Mouse (Mus musculus) adrenal gland, postnatal 4 days (tissue): ENCODE results near the gene Nkiras1. TPM values are rescaled to one million over a fixed set of nuclear protein-coding genes. Genes with fewer than 3 reads are reported as not detected.

ENCODE experiments used
- DNase-seq, 2 experiments: peaks; one replicate each; pipeline ENCODE4 v3.0.0; 2021 to 2022; ENCODE audit warnings: low spot score in 2 of 2, mixed read lengths in 2 of 2
- total RNA-seq, 2 experiments: library from RNA; stranded (reverse); gene quantifications; 2 replicates each; pipeline ENCODE4 v1.2.3; 2021

Gene Nkiras1
- total RNA-seq, 2 experiments from 2014 or later = 15.8 to 17.7 TPM

DNA sequence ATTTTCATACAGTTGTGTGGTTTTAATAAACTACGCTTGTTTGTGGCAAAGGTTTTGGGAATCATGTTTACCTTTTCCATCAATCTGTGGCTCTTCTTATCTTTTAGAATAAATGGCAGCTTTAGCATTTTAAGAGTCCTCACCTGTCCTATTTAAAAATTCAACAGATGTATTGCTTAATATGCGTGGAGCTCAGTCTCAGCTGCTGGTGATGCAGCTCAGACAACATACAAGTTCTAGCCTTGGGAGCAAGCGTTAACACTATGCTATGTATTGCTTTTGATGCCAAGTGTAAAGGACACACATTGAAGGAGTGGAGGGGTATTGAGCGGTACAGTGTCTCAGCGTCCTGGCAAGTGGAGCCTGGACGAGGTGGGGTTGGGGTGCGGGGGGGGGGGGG lies 730 bp downstream of the Nkiras1 start:
- DNase-seq = no peak

DNA sequence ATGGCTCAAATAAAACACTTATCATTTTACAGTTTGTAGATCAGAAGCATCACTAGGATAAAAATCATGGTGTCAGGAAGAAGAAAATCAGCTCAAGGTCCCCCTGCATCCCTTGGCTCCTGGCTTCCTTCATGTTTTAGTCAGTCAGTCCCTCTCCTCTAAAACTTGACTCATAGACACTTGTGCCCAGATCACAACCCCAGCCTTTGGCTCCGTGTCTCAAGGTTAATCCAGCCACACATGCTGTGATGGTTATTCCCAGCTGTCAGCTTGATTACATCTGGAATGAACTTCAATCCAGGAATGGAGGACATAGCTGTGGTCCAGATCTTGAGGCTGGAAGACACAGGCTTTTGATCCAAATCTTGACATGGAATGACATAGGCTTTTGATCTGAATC lies 3.6 kb downstream of the Nkiras1 start:
- no peak for DNase-seq

DNA sequence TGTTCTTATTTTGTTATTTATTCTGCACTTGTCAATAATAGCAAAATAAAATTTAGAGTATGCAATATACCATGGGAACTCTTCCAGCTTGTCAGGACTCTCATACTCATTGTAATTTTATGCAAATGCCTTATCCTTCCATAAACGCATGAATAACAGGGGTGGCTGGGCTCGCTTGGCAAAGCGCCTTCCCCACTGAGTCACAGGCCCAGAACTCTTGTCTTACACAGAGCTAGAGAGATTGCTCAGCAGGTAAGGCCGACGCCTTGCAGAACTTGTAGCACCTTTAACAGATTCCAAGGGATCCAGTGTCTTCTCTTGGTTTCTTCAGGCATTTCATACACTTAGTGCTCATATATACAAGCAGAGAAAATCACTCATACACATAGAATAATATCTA lies 9.4 kb downstream of the Nkiras1 start:
- no peak for DNase-seq

DNA sequence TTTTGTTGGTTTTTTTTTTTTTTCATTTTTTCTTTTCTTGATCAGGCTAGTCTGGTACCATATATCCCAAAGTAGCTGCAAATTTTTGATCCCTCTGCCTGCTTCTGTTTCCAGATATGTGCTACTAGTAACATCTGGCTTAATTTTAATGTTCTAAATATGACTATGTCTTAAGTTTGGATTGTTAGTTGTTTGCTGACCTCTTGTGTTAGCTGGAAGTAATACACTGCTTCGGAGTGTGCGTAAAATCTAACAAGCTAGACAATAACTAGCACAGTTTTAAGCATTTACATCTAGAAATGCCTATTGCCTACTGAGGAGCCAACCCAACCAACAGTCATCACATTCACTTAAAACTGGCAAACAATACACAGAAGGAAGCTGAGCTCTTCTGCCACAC lies 13.6 kb downstream of the Nkiras1 start:
- DNase-seq = no peak

DNA sequence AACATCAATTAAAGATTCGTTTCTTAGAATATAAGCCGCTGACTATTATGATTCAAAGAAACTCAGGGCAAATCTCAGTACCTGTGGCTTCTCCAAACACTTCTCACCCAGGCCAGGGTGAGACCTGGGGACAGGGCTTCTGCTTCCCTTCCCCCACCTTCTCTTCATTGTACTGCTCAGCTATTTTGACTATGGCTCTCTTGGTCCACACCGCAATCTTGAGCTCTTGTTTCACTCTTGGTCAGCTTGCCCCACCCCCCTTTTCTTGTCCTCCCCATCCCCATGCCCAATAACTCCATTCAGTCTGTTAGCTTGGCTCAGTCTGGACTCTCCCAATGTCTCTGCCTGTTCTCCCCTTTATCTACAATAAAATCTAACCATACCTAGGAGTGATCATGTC lies 14.5 kb downstream of the Nkiras1 start:
- no peak for DNase-seq

DNA sequence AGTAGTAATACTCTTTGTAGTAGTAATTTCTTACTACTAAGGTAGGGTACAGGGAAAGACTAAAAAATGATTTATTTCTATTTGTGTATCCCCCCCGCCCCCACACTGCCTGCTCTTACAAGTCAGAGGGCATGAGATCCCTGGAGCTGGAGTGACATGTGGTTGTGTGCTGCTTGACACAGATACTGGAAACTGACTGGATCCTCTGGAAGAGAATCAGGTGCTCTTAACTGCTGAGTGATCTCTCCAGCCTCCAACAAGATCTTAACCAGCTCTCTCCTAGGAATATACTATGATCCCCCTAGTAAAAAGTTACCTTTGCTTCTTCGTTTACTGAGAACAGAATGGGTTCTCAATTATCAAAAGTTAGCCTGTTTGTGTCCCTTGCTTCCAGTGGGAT lies 15.5 kb downstream of the Nkiras1 start:
- DNase-seq = no peak

DNA sequence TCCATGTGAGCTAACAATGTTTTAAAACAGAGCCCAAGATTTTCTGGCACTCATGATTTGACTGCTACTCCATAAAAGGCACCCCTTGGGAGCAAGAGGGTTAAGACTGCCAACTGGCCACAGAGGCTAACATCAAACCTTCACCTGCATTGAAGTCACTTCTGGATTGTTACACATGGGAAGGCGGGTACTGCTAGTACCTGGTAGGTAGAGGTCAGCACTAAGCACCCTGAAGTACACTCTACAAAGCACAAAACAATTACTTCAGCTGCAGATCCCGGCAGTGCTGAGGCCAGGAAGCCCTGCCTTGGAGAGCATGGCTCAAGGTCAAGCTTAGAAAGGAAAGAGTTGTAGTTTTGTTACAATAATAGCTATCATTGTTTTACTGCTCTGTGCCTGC lies 16.5 kb downstream of the Nkiras1 start:
- DNase-seq = no peak

DNA sequence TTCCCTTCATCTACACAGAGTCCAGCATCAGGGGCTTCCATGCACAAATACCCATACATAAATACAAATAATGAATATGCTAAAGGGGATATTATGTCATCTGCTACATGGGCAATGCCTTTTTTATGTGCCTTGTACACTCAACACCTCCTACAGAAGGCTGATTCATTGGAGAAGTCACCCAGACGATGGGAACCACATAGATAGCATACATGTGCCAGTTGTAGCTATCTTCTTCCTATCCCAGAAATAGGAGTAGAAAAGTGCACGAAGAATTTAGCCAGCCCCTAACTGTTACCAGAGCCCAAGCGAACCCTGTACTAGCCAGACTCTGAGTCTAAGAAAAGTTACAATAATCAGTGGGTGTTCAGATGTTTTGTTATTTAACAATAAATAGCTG lies 21.2 kb downstream of the Nkiras1 start:
- DNase-seq = no peak

DNA sequence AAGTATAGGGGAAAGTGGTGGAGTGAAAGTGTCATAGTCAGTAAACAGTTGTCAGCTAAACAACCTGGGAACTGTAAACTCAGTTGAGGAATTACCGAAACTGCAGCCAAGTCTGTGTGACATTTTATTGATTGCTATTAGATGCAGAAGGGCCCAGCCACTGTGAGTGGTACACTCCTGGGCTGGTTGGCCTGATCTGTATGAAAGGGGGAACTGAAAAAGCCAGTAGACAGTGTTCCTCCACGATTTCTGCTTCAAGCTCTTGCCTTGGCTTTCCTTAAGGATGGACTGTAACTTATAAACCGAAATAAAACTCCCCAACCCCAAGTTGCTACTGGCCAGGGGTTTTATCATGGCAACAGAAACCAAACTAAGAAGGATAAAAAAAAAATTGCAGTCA lies 21.6 kb downstream of the Nkiras1 start:
- DNase-seq = no peak

DNA sequence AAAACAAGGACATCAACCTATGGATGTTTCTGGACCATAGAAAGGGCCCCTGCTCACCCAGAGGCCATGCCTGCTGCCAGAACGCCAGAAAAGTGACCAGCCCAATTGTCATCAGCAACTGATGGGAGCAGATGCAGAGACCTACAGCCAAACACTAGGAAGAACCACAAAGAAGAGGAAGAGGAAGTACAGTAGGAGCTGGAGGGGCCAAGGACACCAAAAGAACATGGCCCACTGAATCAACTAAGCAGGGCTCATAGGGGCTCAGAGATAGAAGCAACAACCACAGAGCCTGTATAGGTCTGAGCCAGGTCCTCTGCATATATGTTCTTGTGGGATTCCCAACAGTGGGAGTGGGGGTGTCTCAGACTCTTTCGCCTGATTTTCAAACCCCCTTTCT lies 26.5 kb downstream of the Nkiras1 start:
- no peak for DNase-seq

DNA sequence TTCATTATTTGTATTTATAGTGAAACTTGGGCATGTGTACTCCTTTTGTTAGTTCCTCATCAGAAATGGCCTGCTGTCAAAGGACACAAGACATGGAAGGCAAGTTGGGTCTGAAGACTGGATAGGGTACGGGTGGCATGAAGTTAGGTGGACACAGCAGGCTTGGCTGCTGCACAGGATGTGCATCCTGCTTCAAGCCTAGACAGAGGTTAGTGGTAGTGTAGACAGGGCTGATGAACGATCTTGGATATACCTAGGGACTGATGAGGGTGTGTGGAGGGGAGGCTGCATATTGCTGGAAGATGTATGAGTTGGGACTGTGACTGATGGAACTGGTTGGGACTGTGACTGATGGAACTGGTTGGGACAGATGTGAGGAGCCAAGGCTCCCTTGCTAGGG lies 27.9 kb downstream of the Nkiras1 start:
- DNase-seq = no peak

DNA sequence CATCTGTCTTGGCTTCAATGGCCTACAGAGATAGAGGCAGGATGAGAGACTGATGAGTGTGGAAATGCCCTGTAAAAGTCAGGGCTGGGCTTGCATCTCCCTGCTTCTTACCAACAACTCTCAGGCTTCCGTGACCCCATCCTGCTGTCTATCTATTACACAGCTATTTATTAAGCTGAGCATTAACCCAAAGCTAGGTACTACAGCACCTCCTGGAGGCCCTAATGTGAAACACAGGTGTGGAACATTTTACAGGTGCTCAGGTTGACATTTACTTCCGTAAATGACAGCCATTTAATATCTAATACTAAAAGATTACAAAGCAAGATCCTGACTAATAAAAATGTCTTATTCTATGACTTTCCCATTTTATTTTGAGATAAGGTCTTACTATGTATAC lies 29.7 kb downstream of the Nkiras1 start:
- no peak for DNase-seq

DNA sequence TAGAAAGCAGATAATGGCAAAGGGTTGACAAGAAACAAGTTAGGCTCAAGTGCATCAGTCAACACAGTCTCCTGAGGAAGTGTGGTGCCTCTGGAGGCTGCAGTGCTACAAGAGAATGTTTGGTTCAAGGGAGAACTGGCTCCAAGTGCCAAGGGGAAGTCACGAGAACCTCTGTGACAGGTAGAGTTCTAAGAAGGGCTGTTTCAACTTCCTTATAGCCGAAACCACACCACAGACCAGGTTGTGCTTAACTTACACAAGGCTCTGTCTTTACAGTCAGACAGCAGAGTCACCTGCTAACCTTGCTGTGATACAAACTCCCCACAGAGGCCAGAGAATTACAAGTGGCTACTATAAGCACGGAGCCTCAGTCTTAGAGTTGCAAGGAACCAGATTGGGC lies 30.7 kb downstream of the Nkiras1 start:
- DNase-seq = no peak

DNA sequence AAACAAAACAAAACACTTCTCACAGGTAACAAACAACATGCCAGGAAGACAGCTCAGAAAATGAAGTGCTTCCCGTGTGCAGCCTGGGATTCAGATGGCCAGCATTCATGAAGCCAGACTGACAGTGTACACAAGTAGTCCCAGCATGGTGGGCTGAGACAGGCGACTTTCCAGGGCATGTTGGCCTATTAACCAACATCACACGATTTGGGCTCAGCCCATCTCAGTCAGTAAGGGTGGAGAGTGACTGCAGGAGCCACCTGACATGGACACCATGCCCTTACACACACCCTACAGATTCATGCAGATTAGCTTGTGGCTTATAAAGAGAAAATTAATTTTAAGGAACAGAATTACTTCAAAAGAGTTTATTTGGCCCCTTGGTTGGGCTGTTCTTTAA lies 31.8 kb downstream of the Nkiras1 start:
- no peak for DNase-seq

DNA sequence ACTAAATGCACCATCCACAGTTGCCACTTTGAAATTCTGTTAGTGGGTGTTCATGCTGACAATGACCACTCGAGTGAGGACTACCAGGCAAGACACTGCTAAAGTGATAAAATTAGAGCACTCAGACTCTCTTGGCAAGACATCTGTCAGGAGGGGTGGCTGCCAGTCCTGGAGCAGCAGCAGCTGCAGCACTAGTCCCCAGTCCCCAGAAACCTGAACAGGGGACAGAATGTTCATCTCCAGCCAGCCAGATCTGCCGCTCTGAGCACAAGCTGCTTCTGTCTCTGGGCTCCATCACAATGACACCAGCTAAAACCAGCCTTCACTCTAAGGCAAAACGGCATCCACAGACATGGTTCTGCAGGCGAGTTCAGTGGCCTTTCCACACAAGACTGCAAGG lies 32.3 kb downstream of the Nkiras1 start:
- no peak for DNase-seq

DNA sequence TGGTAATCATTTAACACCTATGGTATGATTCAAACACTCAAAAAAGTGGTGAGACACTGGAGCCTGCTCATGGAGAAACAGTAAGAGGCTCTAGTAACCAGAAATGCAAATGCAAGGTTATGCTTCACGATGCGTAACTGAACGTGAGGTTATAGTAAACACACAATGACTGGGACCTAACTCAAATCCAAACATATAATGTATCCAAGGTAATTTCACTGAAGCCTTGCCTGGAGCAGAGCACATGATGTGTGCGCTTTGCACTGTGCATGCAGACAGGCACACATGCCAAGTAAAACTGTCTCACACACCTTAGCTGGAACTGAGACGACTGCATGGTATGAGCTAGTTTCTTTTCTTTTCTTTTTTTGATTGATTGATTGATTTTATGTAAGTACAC lies 33.2 kb downstream of the Nkiras1 start:
- DNase-seq = no peak

DNA sequence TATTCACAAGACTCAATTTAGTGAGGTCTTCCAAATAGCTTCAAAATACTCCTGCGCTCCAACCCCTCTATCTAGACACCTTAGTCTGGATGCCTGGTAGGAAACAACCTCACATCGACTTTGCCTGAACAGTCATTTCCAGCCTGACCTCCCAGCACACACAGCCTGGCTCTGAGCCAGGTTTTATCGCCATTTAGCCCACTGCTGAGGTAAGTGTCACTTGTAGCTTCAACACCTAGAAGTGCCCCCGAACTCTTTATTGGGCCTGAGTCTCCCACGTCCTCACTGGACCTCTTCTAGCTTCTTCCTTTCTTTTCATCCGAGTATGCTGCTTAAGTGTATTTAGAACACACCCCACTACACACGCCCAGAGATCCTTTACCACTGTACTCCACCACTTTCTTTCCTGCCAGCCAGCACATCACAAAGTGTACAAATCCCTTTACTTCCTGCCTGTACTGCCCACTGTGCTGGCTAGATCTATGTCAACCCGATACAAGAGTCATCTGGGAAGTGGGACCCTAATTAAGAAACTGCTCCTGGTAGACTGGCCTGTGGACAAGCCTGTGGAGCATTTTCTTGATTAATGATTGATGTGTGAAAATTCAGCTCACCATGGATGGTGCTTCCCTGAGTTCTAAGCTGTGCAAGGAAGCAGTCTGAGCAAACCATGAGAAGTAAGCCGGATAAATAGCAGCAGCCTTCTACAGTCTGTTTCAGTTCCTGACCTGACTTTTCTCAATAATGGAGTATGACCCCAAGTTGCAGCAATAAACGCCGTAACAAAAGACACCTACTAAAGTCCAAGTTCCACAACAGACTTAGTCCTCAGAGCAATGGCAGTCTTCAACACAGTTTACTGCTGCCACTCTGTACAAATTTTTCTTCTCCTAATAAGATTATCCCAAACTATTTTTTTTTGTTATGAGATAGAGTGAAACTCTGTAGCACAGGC lies 46.8 kb downstream of the Nkiras1 start:
- no peak for DNase-seq

DNA sequence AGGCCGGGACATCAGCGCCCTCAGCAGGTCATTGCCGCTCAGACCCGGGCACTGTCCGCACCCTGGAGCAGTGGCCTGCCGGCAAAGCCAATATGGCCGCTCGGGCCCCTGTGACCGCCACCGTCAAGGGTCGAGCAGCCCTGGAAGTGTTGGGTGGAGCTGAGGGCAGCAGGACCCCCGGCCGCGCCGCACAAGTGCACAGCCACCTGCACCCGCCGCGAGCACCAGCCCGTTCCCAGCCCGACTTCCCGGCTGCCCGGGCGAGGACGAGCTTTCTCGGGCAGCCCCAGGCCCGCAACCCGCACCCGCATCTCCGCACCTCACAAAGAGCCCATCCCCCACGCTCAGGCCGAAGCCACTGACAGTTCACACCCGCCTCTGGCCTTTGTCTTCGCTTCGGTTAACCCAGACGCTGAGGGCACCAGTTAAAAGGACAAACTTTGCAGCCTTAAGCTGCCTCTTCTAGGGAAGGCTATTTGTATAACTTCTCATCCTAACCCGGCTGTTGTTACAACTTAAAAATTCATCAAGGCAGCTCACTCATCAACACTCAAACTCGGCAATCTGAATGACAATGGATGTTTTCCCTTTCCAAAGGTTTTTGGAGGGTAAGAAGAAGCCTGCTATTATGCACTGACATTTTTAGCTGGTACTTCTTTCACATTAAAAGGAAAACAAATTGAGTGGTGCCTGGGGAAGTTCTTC lies 56.2 kb downstream of the Nkiras1 start:
- DNase-seq = peak; percentile 15 to 16

DNA sequence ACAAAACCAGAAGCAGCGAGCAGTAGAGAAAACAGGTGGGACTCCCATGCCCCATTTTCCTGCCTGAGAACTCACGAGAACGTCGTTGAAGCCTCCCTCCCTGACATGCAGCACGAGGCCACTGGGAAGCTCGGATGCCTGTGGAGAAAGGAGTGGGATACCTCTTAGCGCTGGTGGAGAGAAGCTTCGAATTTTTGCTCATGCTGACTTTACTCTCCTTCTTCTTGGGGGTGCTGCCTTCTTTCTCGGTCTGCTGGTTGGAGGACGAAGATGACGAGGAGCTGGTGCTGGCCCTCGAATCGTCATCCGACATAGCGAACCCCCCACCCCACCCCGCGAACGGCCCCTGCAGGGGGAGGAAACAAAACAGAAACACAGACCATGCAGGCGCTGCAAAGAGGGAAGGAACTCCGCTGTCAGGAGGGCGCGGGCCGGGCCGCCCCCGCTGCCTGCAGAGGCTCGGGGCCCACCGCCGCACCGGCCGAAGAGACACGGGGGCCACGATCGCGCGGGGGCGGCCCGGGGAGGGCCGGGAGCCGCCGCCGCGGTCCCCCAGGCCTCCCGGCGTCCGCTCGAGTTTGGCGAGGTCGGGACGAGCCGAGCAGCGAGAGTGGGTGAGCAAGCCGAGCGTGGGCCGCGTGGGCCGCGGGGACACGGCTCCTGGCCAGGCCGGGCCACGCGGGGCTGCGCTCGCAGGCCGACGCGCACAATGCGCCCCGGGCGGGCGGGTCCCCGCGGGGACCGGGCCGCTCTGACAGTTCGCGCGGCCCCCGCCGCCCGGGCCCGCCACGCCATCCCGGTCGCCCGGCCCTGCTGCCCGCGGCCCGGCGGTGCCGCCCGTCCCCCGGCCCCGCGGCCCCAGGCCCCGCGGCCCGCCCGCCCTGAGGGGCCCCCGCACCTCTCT lies 60.1 kb downstream of the Nkiras1 start:
- peak; percentile 4 to 10 for DNase-seq

DNA sequence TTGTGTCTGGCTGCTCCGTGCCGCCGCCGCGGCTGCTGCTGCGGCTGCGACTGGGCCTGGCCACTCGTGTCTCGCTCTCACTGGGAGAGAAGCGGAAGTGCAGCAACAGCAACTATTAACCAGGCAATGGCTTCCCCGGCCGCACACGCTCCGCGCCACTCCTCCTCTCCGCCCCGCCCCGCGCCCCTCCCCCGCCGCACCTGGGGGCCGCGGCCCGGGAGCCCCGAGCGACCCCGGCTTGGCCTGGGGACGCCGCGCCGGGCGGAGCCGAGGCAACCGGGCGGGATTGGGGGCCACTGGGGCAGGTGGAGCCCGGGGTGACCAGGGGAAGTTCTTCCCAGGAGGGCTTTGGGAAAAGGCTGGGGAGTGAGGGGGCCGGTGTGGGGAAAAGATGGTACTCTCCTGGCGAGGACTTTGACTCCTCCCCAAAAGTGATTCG lies 60.8 kb downstream of the Nkiras1 start, which contains the start of gene Ube2e1:
Ube2e1 (minus strand) TSS at position 167 of the 439 bp plus-strand sequence.
- DNase-seq = peak; percentile 28 to 56
